Mouse (Mus musculus): ENCODE measurements around the gene Npas3. TPM values are rescaled to one million over a fixed set of nuclear protein-coding genes. Genes with fewer than 3 reads are reported as not detected.

The Npas3 gene
- polyA plus RNA-seq, 1 experiment from 2014 or later: 2.0 TPM

DNA sequence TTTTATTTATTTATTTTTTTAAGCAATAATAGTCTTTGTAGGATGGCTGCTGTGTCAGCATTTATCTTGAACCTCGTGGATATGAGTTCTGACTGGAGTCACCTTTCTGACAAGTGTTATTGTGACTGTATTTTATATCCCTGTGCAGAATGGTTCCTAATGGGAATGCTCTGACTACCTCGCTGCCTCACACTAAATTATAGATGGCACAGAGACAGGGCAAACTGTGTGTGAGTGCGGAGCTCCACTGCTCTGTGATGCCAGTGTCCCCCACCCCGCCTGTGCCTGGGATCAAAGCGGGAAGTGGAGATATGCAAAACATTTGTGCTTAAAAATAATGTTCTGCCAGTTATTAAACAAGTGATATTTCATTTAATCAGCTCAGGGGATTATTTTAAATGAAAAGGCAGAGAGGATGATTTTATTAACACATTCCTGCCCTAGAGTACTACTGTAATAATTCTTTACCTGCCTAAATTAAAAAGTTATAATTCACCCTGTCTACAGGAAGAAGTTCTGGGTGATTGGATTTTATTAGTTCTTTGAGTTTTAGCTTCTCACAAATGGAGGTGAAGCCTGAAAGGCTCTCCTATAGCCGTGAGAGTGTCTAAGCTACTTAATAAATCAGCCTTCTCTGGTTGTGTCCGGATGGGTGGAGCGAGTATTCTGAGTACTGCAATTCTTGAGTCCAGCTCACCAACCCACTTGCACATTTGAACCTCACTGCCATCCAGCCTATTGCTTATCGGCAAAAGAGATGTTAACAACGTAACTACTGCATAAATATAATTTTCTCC is 721.1 kb downstream of the Npas3 start:
- ATAC-seq (replicated peaks; ENCODE audit: low FRiP score): no peak
- H3K27ac ChIP-seq (ENCODE audit: low read depth, low read length): no peak overlapping the region
- no peaks in the 10 kb centered on the region for H3K27me3 ChIP-seq (replicated peaks; ENCODE audit: control insufficient read depth, insufficient read depth, low read length)
- 74% methylated on average over 10 of the region's 10 CpGs for WGBS
- no peak overlapping the region for H3K4me2 ChIP-seq
- no peaks in the 10 kb centered on the region for H3K9me3 ChIP-seq (ENCODE audit: control insufficient read depth, low read length)
- no peak overlapping the region for H3K4me3 ChIP-seq (ENCODE audit: low read depth, low read length)
- no peak for DNase-seq (ENCODE audit: low spot score)
- H3K4me1 ChIP-seq (replicated peaks; ENCODE audit: control insufficient read depth, insufficient read depth, low read length): no peaks in the 10 kb centered on the region
- H3K9ac ChIP-seq (ENCODE audit: low read depth, low read length): no peak overlapping the region
- H3K36me3 ChIP-seq (ENCODE audit: control insufficient read depth, insufficient read depth, low read length): no peaks in the 10 kb centered on the region

DNA sequence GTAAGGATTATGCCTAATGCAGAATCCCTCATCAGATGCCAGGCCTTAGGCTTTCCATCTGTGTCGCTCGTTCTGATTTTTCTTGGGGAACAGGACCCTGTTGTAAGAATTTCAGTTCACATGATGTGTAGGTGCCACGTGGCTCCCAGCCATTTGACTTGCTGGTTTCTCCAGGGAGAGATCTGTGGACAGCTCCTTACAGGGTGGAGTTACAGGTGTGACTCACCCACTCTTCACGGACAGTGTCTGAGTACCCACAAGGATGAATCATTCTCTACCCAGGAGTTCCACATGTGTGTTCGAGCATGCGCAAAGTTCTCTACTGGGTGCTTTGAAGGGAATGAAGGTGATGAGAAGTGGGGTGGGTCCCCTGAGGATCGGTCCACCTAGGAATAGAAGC is 722.2 kb downstream of the Npas3 start:
- ATAC-seq (replicated peaks; ENCODE audit: low FRiP score) (no peak), DNase-seq (ENCODE audit: low spot score) (no peak)
- WGBS: 84% methylated on average over 7 of the region's 7 CpGs
- Histone ChIP-seq H3K9me3 (ENCODE audit: control insufficient read depth, low read length) (no peaks in the 10 kb centered on the region), H3K9ac (ENCODE audit: low read depth, low read length) (no peak overlapping the region), H3K4me3 (ENCODE audit: low read depth, low read length) (no peak overlapping the region), H3K27me3 (replicated peaks; ENCODE audit: control insufficient read depth, insufficient read depth, low read length) (no peaks in the 10 kb centered on the region), H3K36me3 (ENCODE audit: control insufficient read depth, insufficient read depth, low read length) (no peaks in the 10 kb centered on the region), H3K27ac (ENCODE audit: low read depth, low read length) (no peak overlapping the region), H3K4me1 (replicated peaks; ENCODE audit: control insufficient read depth, insufficient read depth, low read length) (no peaks in the 10 kb centered on the region), H3K4me2 (no peak overlapping the region)

DNA sequence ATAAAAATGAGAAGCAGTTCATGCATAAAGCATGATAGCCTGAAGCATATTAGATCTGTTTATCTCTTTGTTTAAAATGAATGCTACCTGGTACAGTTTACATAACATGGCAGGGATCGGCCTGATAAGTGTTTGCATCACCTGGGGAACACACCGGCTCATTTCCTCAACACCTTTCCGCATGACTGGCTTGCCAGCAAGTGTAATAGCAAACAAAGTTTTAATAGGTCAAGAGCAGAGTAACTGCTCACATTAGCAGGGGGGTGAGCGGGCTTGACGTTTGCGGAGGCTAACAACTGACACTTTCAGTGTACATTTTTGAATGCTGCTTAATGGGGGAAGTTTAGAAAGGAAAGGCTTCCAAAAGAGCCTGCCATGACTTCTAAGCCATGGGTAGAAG is 724.9 kb downstream of the Npas3 start:
- Histone ChIP-seq H3K9me3 (ENCODE audit: control insufficient read depth, low read length) (no peaks in the 10 kb centered on the region), H3K4me3 (ENCODE audit: low read depth, low read length) (no peak overlapping the region), H3K9ac (ENCODE audit: low read depth, low read length) (no peak overlapping the region), H3K4me1 (replicated peaks; ENCODE audit: control insufficient read depth, insufficient read depth, low read length) (no peaks in the 10 kb centered on the region), H3K4me2 (no peak overlapping the region), H3K27ac (ENCODE audit: low read depth, low read length) (no peak overlapping the region), H3K36me3 (ENCODE audit: control insufficient read depth, insufficient read depth, low read length) (no peaks in the 10 kb centered on the region), H3K27me3 (replicated peaks; ENCODE audit: control insufficient read depth, insufficient read depth, low read length) (no peaks in the 10 kb centered on the region)
- 82% methylated on average over 6 of the region's 6 CpGs for WGBS
- ATAC-seq (replicated peaks; ENCODE audit: low FRiP score) (no peak), DNase-seq (ENCODE audit: low spot score) (no peak)

GRCm38 (mm10) chr12:53981575-53982507 is 733.4 kb downstream of the Npas3 start:
- Histone ChIP-seq H3K4me1 (replicated peaks; ENCODE audit: control insufficient read depth, insufficient read depth, low read length) (no peaks in the 10 kb centered on the region), H3K9me3 (ENCODE audit: control insufficient read depth, low read length) (no peaks in the 10 kb centered on the region), H3K27ac (ENCODE audit: low read depth, low read length) (no peak overlapping the region), H3K36me3 (ENCODE audit: control insufficient read depth, insufficient read depth, low read length) (no peaks in the 10 kb centered on the region), H3K9ac (ENCODE audit: low read depth, low read length) (no peak overlapping the region), H3K4me3 (ENCODE audit: low read depth, low read length) (no peak overlapping the region), H3K4me2 (no peak overlapping the region), H3K27me3 (replicated peaks; ENCODE audit: control insufficient read depth, insufficient read depth, low read length) (no peaks in the 10 kb centered on the region)
- DNase-seq (ENCODE audit: low spot score) (no peak), ATAC-seq (replicated peaks; ENCODE audit: low FRiP score) (no peak)
- 79% methylated on average over 9 of the region's 9 CpGs for WGBS

DNA sequence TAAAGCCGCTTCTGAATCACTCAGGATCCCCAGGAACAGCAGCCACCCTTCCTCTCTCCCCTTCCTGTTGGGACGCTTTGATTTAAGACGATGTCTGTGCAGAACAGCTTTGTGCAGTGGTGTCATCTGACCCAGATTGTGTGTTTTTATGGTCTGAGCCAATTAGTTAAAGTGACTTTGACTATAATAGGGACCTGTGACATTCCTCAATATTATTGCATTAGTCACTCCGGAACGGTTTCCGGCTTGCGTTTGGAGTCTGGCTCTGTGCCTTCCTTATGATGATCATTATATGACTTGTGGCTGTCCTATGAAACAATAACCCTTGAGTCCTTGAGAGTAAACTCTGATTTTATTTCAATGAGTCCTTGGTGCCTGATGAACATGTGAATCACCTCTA is 735.5 kb downstream of the Npas3 start:
- no peak for ATAC-seq (replicated peaks; ENCODE audit: low FRiP score)
- Histone ChIP-seq H3K9me3 (ENCODE audit: control insufficient read depth, low read length) (no peaks in the 10 kb centered on the region), H3K4me2 (no peak overlapping the region)

GRCm38 (mm10) chr12:53985851-53986842 is 737.7 kb downstream of the Npas3 start:
- no peaks in the 10 kb centered on the region for H3K27me3 ChIP-seq (replicated peaks; ENCODE audit: control insufficient read depth, insufficient read depth, low read length)
- H3K4me2 ChIP-seq: no peak overlapping the region
- H3K27ac ChIP-seq (ENCODE audit: low read depth, low read length): no peak overlapping the region
- DNase-seq (ENCODE audit: low spot score): no peak
- H3K36me3 ChIP-seq (ENCODE audit: control insufficient read depth, insufficient read depth, low read length): no peaks in the 10 kb centered on the region
- H3K9ac ChIP-seq (ENCODE audit: low read depth, low read length): no peak overlapping the region
- H3K4me3 ChIP-seq (ENCODE audit: low read depth, low read length): no peak overlapping the region
- no peaks in the 10 kb centered on the region for H3K9me3 ChIP-seq (ENCODE audit: control insufficient read depth, low read length)
- no peaks in the 10 kb centered on the region for H3K4me1 ChIP-seq (replicated peaks; ENCODE audit: control insufficient read depth, insufficient read depth, low read length)
- WGBS: 84% methylated on average over 14 of the region's 14 CpGs
- no peak for ATAC-seq (replicated peaks; ENCODE audit: low FRiP score)

More for the DNA sequence above, 735.5 kb downstream of the Npas3 start:
- no peak overlapping the region for H3K4me3 ChIP-seq (ENCODE audit: low read depth, low read length)
- H3K9ac ChIP-seq (ENCODE audit: low read depth, low read length): no peak overlapping the region
- no peaks in the 10 kb centered on the region for H3K36me3 ChIP-seq (ENCODE audit: control insufficient read depth, insufficient read depth, low read length)
- no peak for DNase-seq (ENCODE audit: low spot score)
- 82% methylated on average over 7 of the region's 7 CpGs for WGBS
- no peak overlapping the region for H3K27ac ChIP-seq (ENCODE audit: low read depth, low read length)
- H3K27me3 ChIP-seq (replicated peaks; ENCODE audit: control insufficient read depth, insufficient read depth, low read length): no peaks in the 10 kb centered on the region
- H3K4me1 ChIP-seq (replicated peaks; ENCODE audit: control insufficient read depth, insufficient read depth, low read length): no peaks in the 10 kb centered on the region

DNA sequence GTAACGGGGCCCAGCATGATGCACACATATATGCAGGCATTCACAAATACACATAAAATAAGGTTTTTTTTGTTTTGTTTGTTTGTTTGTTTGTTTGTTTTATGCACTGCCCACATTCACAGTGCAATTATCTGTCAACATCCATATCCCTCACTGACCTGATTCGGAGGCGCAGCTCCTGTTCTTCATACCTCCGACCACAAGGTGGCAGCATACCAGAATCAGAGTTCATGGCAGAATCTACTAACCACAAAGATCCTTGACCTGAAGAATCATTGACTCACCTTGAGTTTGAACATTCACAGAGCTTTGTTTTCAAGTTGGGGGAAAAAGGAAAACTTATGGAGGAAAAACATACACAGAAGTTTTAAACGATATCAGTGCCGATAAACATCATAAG is 743.9 kb downstream of the Npas3 start:
- DNase-seq (ENCODE audit: low spot score) (no peak), ATAC-seq (replicated peaks; ENCODE audit: low FRiP score) (no peak)
- Histone ChIP-seq H3K9ac (ENCODE audit: low read depth, low read length) (no peak overlapping the region), H3K4me1 (replicated peaks; ENCODE audit: control insufficient read depth, insufficient read depth, low read length) (no peaks in the 10 kb centered on the region), H3K9me3 (ENCODE audit: control insufficient read depth, low read length) (peaks cover 2% of the 10 kb centered on the region; the same call in 1 of the 2 replicates), H3K27ac (ENCODE audit: low read depth, low read length) (no peak overlapping the region), H3K4me2 (no peak overlapping the region), H3K4me3 (ENCODE audit: low read depth, low read length) (no peak overlapping the region), H3K36me3 (ENCODE audit: control insufficient read depth, insufficient read depth, low read length) (no peaks in the 10 kb centered on the region), H3K27me3 (replicated peaks; ENCODE audit: control insufficient read depth, insufficient read depth, low read length) (no peaks in the 10 kb centered on the region)
- WGBS: 92% methylated on average over 6 of the region's 6 CpGs

DNA sequence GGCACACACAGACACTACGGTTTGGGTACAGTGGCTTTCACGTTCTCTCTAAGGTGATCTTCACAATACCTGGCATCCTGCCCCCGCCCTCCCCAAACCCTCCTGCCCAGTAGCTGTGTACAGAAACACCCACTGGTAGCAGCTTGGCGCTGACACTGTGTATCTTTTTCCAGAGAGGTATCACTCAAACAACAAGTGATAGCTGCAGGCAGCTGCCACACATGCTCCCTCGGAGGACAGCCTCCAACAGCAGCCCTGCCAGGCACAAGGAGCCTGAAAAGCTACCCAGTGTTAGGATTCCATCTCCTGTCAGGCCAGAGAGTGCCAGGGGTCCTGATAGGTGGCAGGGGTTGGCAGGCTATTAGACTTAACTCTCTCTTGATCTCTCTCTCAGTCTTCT is 747.2 kb downstream of the Npas3 start:
- Histone ChIP-seq H3K27ac (ENCODE audit: low read depth, low read length) (no peak overlapping the region), H3K4me2 (no peak overlapping the region), H3K36me3 (ENCODE audit: control insufficient read depth, insufficient read depth, low read length) (no peaks in the 10 kb centered on the region), H3K9ac (ENCODE audit: low read depth, low read length) (no peak overlapping the region), H3K4me3 (ENCODE audit: low read depth, low read length) (no peak overlapping the region), H3K4me1 (replicated peaks; ENCODE audit: control insufficient read depth, insufficient read depth, low read length) (no peaks in the 10 kb centered on the region), H3K9me3 (ENCODE audit: control insufficient read depth, low read length) (peaks cover 2% of the 10 kb centered on the region; the same call in 1 of the 2 replicates), H3K27me3 (replicated peaks; ENCODE audit: control insufficient read depth, insufficient read depth, low read length) (no peaks in the 10 kb centered on the region)
- 74% methylated on average over 5 of the region's 5 CpGs for WGBS
- ATAC-seq (replicated peaks; ENCODE audit: low FRiP score): no peak
- DNase-seq (ENCODE audit: low spot score): no peak
